Mouse (Mus musculus): ENCODE data around the gene Atf6. TPM values are rescaled to one million over a fixed set of nuclear protein-coding genes. Genes with fewer than 3 reads are reported as not detected.

Gene Atf6
- polyA plus RNA-seq, 1 experiment from 2014 or later, result 11.9 TPM

Other genes with a start within 250 kb of the Atf6 start
- gene Olfml2b, start 223.2 kb downstream of the Atf6 start, polyA plus RNA-seq (2014; fragmentation: Nextera tagmentation; extraction: Ambion mirVana), result 9.6 and 11.4 TPM in 2 replicates
- 0.56 TPM in 1 of 2 replicates, not detected in the other for gene Gm26620, start 17.3 kb upstream of the Atf6 start, polyA plus RNA-seq (2014; fragmentation: Nextera tagmentation; extraction: Ambion mirVana)
- gene Dusp12, start 17.8 kb upstream of the Atf6 start, polyA plus RNA-seq (2014; fragmentation: Nextera tagmentation; extraction: Ambion mirVana), result 32.9 and 37.4 TPM in 2 replicates
- 0.29 TPM in 1 of 2 replicates, not detected in the other for gene Fcrlb, start 45.2 kb upstream of the Atf6 start, polyA plus RNA-seq (2014; fragmentation: Nextera tagmentation; extraction: Ambion mirVana)
- not detected in 2 replicates for gene Fcrla, start 59.8 kb upstream of the Atf6 start, polyA plus RNA-seq (2014; fragmentation: Nextera tagmentation; extraction: Ambion mirVana)
- gene Fcgr2b, start 108.8 kb upstream of the Atf6 start, polyA plus RNA-seq (2014; fragmentation: Nextera tagmentation; extraction: Ambion mirVana), result 0.16 TPM in 1 of 2 replicates, not detected in the other
- 0.19 and 0.26 TPM in 2 replicates for gene Fcgr4, start 151.1 kb upstream of the Atf6 start, polyA plus RNA-seq (2014; fragmentation: Nextera tagmentation; extraction: Ambion mirVana)
- 5.6 and 6.7 TPM in 2 replicates for gene Fcgr3, start 197.2 kb upstream of the Atf6 start, polyA plus RNA-seq (2014; fragmentation: Nextera tagmentation; extraction: Ambion mirVana)
- 2.2 and 2.8 TPM in 2 replicates for gene Cfap126, start 246.1 kb upstream of the Atf6 start, polyA plus RNA-seq (2014; fragmentation: Nextera tagmentation; extraction: Ambion mirVana)

All from neural tube, embryonic 11.5 days (tissue).